Mouse (Mus musculus): Measurements from ENCODE around the gene Tceal5.

DNA sequence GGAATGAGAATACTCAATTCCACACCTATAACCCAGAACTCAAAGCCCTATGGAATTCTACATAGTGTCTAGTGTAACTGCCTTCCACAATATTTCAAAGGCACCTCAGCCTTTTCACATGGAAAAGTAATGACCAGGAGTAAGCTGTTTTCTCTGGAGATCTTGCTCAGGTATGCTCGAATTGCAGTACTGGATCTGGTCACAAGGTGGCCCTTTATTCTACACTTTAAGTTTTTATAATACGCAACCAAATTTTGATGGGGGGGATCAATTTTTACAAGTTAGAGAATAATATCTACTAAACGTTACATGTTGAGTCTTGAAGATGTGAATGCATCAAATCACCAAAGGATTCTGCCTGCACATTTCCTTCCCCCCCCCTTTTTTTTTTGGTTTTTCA, 34.4 kb upstream of the Tceal5 start:
- no peak for TF ChIP-seq POLR2A (IDR thresholded peaks at IDR 0.05; ENCODE audit: borderline replicate concordance, extremely low read depth, insufficient read depth, insufficient read length, poor library complexity, severe bottlenecking)
- TF ChIP-seq CTCF (IDR thresholded peaks at IDR 0.05; ENCODE audit: borderline replicate concordance, extremely low read depth, insufficient read depth, insufficient read length), result peak; percentile 39; the same call in 1 of the 2 replicates
